Mouse (Mus musculus) embryonic facial prominence, embryonic 14.5 days (tissue): Measurements from ENCODE around the gene Ntn3. TPM values are rescaled to one million over a fixed set of nuclear protein-coding genes. Genes with fewer than 3 reads are reported as not detected.
A peak's percentile ranks its signal among the peaks of the same experiment; 100 is the strongest.

Experiments used
- ATAC-seq: fragments of 200-750 bp; cut with Nextera tagmentation; 2 replicates; pipeline ENCODE4 v1.8.0; 2017; ENCODE audit warnings: low read depth, moderate number of reproducible peaks, moderate TSS enrichment
- DNase-seq: peaks from one replicate; pipeline ENCODE4 v3.0.0-alpha.2; 2015; ENCODE audit warnings: low spot score
- H3K27ac ChIP-seq: fragments of 300-500 bp; sonication (generic); replicated peaks from 2 replicates; pipeline ENCODE4 v1.5.1; 2014; ENCODE audit warnings: low read depth, mild to moderate bottlenecking, low read length, moderate library complexity
- H3K27me3 ChIP-seq: fragments of 300-500 bp; sonication (generic); replicated peaks from 2 replicates; pipeline ENCODE4 v1.6.1; 2014; ENCODE audit warnings: low read length; ENCODE audit not compliant: control insufficient read depth, insufficient read depth
- H3K36me3 ChIP-seq: fragments of 300-500 bp; sonication (generic); 2 replicates; pipeline ENCODE4 v1.6.1; 2014; ENCODE audit warnings: low read length, mixed read lengths; ENCODE audit not compliant: control insufficient read depth, insufficient read depth
- H3K4me1 ChIP-seq: fragments of 300-500 bp; sonication (generic); 2 replicates; pipeline ENCODE4 v1.6.1; 2014; ENCODE audit warnings: antibody characterized with exemption, low read length; ENCODE audit not compliant: control insufficient read depth, insufficient read depth
- H3K4me2 ChIP-seq: fragments of 300-500 bp; sonication (generic); 2 replicates; pipeline ENCODE4 v1.6.1; 2014; ENCODE audit warnings: low read depth, mild to moderate bottlenecking, low read length, moderate library complexity, mixed read lengths
- H3K4me3 ChIP-seq: fragments of 300-500 bp; sonication (generic); 2 replicates; pipeline ENCODE4 v1.5.1; 2014; ENCODE audit warnings: low read depth, mild to moderate bottlenecking, low read length
- H3K9ac ChIP-seq: fragments of 300-500 bp; sonication (generic); 2 replicates; pipeline ENCODE4 v1.6.1; 2014; ENCODE audit warnings: low read depth, mild to moderate bottlenecking, low read length, moderate library complexity, mixed read lengths
- H3K9me3 ChIP-seq: fragments of 300-500 bp; sonication (generic); 2 replicates; pipeline ENCODE4 v1.6.1; 2016; ENCODE audit warnings: low read length; ENCODE audit not compliant: control insufficient read depth
- WGBS: fragments of 180-500 bp; shearing (Covaris S2); extraction: QIAGEN DNeasy Blood & Tissue Kit; methylation state at CpG from one replicate; pipeline ENCODE4 v1.1.7; 2014; 5-methylcytosine and 5-hydroxymethylcytosine counted together
- microRNA-seq: library from miRNA; unstranded; fragments of <30 nt; microRNA quantifications from one replicate; pipeline ENCODE4, GENCODE M21; 2016; ENCODE audit warnings: borderline number of aligned reads
- polyA plus RNA-seq: library from polyadenylated mRNA; unstranded; fragments of >200 nt; fragmentation: Nextera tagmentation; extraction: Ambion mirVana; gene quantifications from 2 replicates; pipeline ENCODE4 v1.2.1, GENCODE M21; 2014

Ntn3 gene
- polyA plus RNA-seq, 1 experiment from 2014 or later: 9.6 TPM

DNA sequence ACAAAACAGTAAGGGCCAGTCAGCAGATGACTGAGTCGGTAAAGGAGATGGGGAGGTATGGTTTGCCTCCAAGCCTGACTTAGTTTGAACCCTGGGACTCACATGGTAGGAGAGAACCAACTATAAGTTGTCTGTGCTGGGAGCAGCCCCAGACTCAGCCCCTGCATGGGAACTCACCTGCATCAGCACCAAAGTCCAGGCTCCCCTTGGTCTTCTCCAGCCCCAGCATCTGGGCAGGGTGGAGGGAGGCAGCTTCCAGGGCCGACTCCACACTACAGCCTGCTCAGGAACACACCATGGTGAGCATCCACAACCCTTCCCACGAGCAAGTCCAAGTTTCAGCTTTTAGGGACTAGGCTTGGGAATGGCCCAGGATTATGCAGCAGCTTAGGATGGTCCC lies 52.9 kb downstream of the Ntn3 start:
- Histone ChIP-seq H3K4me1 (peaks cover 4% of the 10 kb centered on the region; the same call in 1 of the 2 replicates), H3K4me2 (no peak overlapping the region), H3K9ac (no peak overlapping the region), H3K9me3 (no peaks in the 10 kb centered on the region), H3K27ac (no peak overlapping the region), H3K27me3 (no peaks in the 10 kb centered on the region), H3K36me3 (peaks cover 36% of the 10 kb centered on the region; the same call in 1 of the 2 replicates), H3K4me3 (no peak overlapping the region)
- ATAC-seq: no peak
- WGBS: 91% methylated on average over 3 of the region's 3 CpGs
- DNase-seq: no peak

DNA sequence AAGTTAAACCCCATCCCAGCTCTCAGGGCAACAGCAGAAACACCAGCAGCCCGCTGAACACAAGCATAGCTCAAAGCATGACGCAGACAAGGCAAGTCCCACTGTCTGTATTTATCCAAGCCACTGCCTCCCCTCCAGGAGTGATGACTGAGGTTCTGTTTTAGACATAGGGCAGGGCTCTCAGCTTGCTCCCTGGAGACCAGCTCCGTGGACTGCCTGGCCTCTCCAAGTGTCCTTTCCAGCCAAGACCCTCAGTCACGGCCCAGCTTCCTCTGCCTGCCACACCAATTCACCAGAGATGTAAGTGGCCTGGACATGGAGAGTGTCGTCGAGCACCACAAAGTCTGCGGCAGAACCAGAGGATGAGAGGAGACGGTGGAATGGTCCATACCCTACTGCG lies 53.6 kb downstream of the Ntn3 start:
- WGBS: 89% methylated on average over 9 of the region's 9 CpGs
- no peak overlapping the region for H3K9ac ChIP-seq
- H3K4me3 ChIP-seq: no peak overlapping the region
- no peaks in the 10 kb centered on the region for H3K9me3 ChIP-seq
- DNase-seq (no peak), ATAC-seq (no peak)
- peaks cover 36% of the 10 kb centered on the region; the same call in 1 of the 2 replicates for H3K36me3 ChIP-seq
- H3K4me2 ChIP-seq: no peak overlapping the region
- no peaks in the 10 kb centered on the region for H3K27me3 ChIP-seq
- H3K27ac ChIP-seq: no peak overlapping the region
- peaks cover 6% of the 10 kb centered on the region; the same call in 1 of the 2 replicates for H3K4me1 ChIP-seq

DNA sequence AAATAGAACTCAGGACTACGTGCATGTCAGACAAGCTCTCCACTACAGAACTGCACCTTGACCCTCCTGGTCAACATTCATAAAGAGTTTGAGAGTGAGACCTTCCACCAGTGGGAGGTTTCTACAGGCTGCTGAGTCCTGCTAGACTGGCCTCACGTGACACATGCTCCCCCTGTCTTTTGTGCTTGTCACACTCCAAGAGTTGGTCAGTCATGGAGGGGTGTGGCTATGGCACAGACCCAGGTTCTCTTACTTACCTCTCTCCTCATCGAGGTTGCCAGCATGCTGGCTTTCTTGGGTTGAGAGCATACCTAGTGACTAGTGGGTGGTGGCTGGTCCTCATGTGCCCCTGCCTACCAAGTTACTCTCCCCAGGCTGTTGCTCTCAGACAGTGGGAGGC lies 54.9 kb downstream of the Ntn3 start:
- no peak for ATAC-seq

More for the DNA sequence above, 54.9 kb downstream of the Ntn3 start:
- Histone ChIP-seq H3K27me3 (no peaks in the 10 kb centered on the region), H3K4me1 (peaks cover 6% of the 10 kb centered on the region; the same call in 1 of the 2 replicates), H3K4me3 (no peak overlapping the region), H3K9ac (no peak overlapping the region), H3K36me3 (peaks cover 36% of the 10 kb centered on the region; the same call in 1 of the 2 replicates), H3K27ac (no peak overlapping the region), H3K4me2 (no peak overlapping the region), H3K9me3 (no peaks in the 10 kb centered on the region)
- WGBS: 78% methylated on average over 3 of the region's 3 CpGs
- DNase-seq: no peak

Small RNAs within 50 kb of the gene (microRNA-seq; reads per million reads assigned to microRNA genes)
- gene Mir5134 (2.3 reads per million, percentile 10 among the genes with 10 or more reads in this experiment), gene Mir6965 (0.66 reads per million)

Other genes with a start within 250 kb of the Ntn3 start
- not detected in 2 replicates for gene Prss30, start 229.0 kb downstream of the Ntn3 start, polyA plus RNA-seq
- gene Prss22, start 211.4 kb downstream of the Ntn3 start, polyA plus RNA-seq: 0.50 and 0.56 TPM in 2 replicates
- 0.60 and 1.0 TPM in 2 replicates for gene Prss27, start 171.4 kb downstream of the Ntn3 start, polyA plus RNA-seq
- 56.3 and 57.6 TPM in 2 replicates for gene Kctd5, start 136.0 kb downstream of the Ntn3 start, polyA plus RNA-seq
- 40.6 and 46.3 TPM in 2 replicates for gene Pdpk1, start 58.6 kb downstream of the Ntn3 start, polyA plus RNA-seq
- gene Amdhd2, start 45.8 kb downstream of the Ntn3 start, polyA plus RNA-seq: 28.3 and 33.3 TPM in 2 replicates
- 573 and 574 TPM in 2 replicates for gene Atp6v0c, start 39.8 kb downstream of the Ntn3 start, polyA plus RNA-seq
- 4.6 and 6.4 TPM in 2 replicates for gene Tbc1d24, start 4.0 kb downstream of the Ntn3 start, polyA plus RNA-seq
- gene Tedc2, start 11.3 kb upstream of the Ntn3 start, polyA plus RNA-seq: 9.2 and 9.9 TPM in 2 replicates
- gene Ccnf, start 42.0 kb upstream of the Ntn3 start, polyA plus RNA-seq: 42.2 and 48.1 TPM in 2 replicates
- not detected in 2 replicates for gene Abca17, start 141.5 kb upstream of the Ntn3 start, polyA plus RNA-seq
- 10.1 TPM in 2 replicates for gene Abca3, start 142.4 kb upstream of the Ntn3 start, polyA plus RNA-seq
- 202 and 224 TPM in 2 replicates for gene Rnps1, start 205.0 kb upstream of the Ntn3 start, polyA plus RNA-seq
- gene Eci1, start 217.1 kb upstream of the Ntn3 start, polyA plus RNA-seq: 57.6 and 58.7 TPM in 2 replicates
- 3.3 and 4.9 TPM in 2 replicates for gene Dnase1l2, start 233.6 kb upstream of the Ntn3 start, polyA plus RNA-seq